Mouse (Mus musculus) stomach, postnatal 0 days (tissue): ENCODE measurements around the gene Kazn. TPM values are rescaled to one million over a fixed set of nuclear protein-coding genes. Genes with fewer than 3 reads are reported as not detected.

Experiments
- ATAC-seq: fragments of 200-750 bp; cut with Nextera tagmentation; 2 replicates; pipeline ENCODE4 v1.8.0; 2017; ENCODE audit not compliant: low FRiP score, low TSS enrichment
- DNase-seq: peaks from one replicate; pipeline ENCODE4 v3.0.0-alpha.2; 2016; ENCODE audit warnings: low spot score
- H3K27ac ChIP-seq: fragments of 300-500 bp; sonication (generic); replicated peaks from 2 replicates; pipeline ENCODE4 v1.5.1; 2014; ENCODE audit warnings: mild to moderate bottlenecking, control low read depth
- H3K27me3 ChIP-seq: fragments of 300-500 bp; sonication (generic); 2 replicates; pipeline ENCODE4 v1.6.1; 2014; ENCODE audit warnings: low read length; ENCODE audit not compliant: control insufficient read depth, insufficient read depth
- H3K36me3 ChIP-seq: fragments of 300-500 bp; sonication (generic); 2 replicates; pipeline ENCODE4 v1.6.1; 2014; ENCODE audit warnings: low read length, mixed read lengths; ENCODE audit not compliant: control insufficient read depth, insufficient read depth
- H3K4me1 ChIP-seq: fragments of 300-500 bp; sonication (generic); replicated peaks from 2 replicates; pipeline ENCODE4 v1.6.1; 2014; ENCODE audit warnings: antibody characterized with exemption; ENCODE audit not compliant: control insufficient read depth, insufficient read depth
- H3K4me2 ChIP-seq: fragments of 300-500 bp; sonication (generic); replicated peaks from 2 replicates; pipeline ENCODE4 v1.6.1; 2014; ENCODE audit warnings: low read depth, mild to moderate bottlenecking, control low read depth, moderate library complexity
- H3K4me3 ChIP-seq: fragments of 300-500 bp; sonication (generic); 2 replicates; pipeline ENCODE4 v1.5.1; 2014; ENCODE audit warnings: low read depth, low read length, control low read depth
- H3K9ac ChIP-seq: fragments of 300-500 bp; sonication (generic); 2 replicates; pipeline ENCODE4 v1.6.1; 2014; ENCODE audit warnings: mild to moderate bottlenecking, low read length, control low read depth, mixed read lengths
- H3K9me3 ChIP-seq: fragments of 300-500 bp; sonication (generic); 2 replicates; pipeline ENCODE4 v1.6.1; 2016; ENCODE audit warnings: low read length; ENCODE audit not compliant: control insufficient read depth
- CTCF ChIP-seq: IDR thresholded peaks from 2 replicates; pipeline ENCODE4 v1.5.1; 2016; ENCODE audit warnings: antibody characterized with exemption, low read depth, mild to moderate bottlenecking, moderate library complexity
- EP300 ChIP-seq: optimal IDR thresholded peaks from 2 replicates; pipeline ENCODE3; 2016; ENCODE audit warnings: antibody characterized with exemption
- WGBS: fragments of 180-500 bp; shearing (Covaris S2); extraction: QIAGEN DNeasy Blood & Tissue Kit; methylation state at CpG from one replicate; pipeline ENCODE4 v1.1.7; 2014; 5-methylcytosine and 5-hydroxymethylcytosine counted together
- polyA plus RNA-seq: library from polyadenylated mRNA; unstranded; fragments of >200 nt; fragmentation: Nextera tagmentation; extraction: Ambion mirVana; gene quantifications from 2 replicates; pipeline ENCODE4 v1.2.1, GENCODE M21; 2015

Gene Kazn
- polyA plus RNA-seq, 1 experiment from 2014 or later = 11.4 TPM

GRCm38 (mm10) chr4:142223898-142224645 lies 15.1 kb downstream of the Kazn start:
- no peak for DNase-seq
- no peak for ATAC-seq
- H3K9ac ChIP-seq = 0 out of 2 replicates have a peak overlapping the region, but pooled peaks have one; percentile 4
- no peaks in the 10 kb centered on the region for H3K36me3 ChIP-seq
- H3K4me1 ChIP-seq = peaks cover 26% of the 10 kb centered on the region
- H3K4me3 ChIP-seq = no peak overlapping the region
- H3K27ac ChIP-seq = peak overlapping the region; percentile 75
- no peak for TF ChIP-seq EP300
- TF ChIP-seq CTCF = no peak
- 52% methylated on average over 9 of the region's 9 CpGs for WGBS
- no peaks in the 10 kb centered on the region for H3K27me3 ChIP-seq
- no peak overlapping the region for H3K4me2 ChIP-seq
- no peaks in the 10 kb centered on the region for H3K9me3 ChIP-seq

- Histone ChIP-seq H3K27ac (peak overlapping the region; percentile 61), H3K4me3 (no peak overlapping the region), H3K9me3 (no peaks in the 10 kb centered on the region), H3K36me3 (no peaks in the 10 kb centered on the region), H3K27me3 (no peaks in the 10 kb centered on the region), H3K9ac (no peak overlapping the region), H3K4me1 (peaks cover 26% of the 10 kb centered on the region), H3K4me2 (no peak overlapping the region)
- DNase-seq (no peak), ATAC-seq (peak; percentile 41; the same call in 1 of the 2 replicates)
- no peak for TF ChIP-seq EP300
- TF ChIP-seq CTCF = no peak
- 55% methylated on average over 1 of the region's 1 CpGs for WGBS
Observed at GRCm38 (mm10) chr4:142222385-142222784, 16.8 kb downstream of the Kazn start.

- peaks cover 26% of the 10 kb centered on the region for H3K4me1 ChIP-seq
- H3K4me2 ChIP-seq = no peak overlapping the region
- no peak overlapping the region for H3K9ac ChIP-seq
- H3K27me3 ChIP-seq = no peaks in the 10 kb centered on the region
- TF ChIP-seq CTCF = no peak
- TF ChIP-seq EP300 = no peak
- H3K9me3 ChIP-seq = no peaks in the 10 kb centered on the region
- H3K27ac ChIP-seq = peak overlapping the region; percentile 61
- H3K36me3 ChIP-seq = no peaks in the 10 kb centered on the region
- ATAC-seq = no peak
- H3K4me3 ChIP-seq = no peak overlapping the region
- DNase-seq = no peak
- WGBS = 42% methylated on average over 5 of the region's 5 CpGs
Observed at GRCm38 (mm10) chr4:142221757-142222072, 17.5 kb downstream of the Kazn start.

DNA sequence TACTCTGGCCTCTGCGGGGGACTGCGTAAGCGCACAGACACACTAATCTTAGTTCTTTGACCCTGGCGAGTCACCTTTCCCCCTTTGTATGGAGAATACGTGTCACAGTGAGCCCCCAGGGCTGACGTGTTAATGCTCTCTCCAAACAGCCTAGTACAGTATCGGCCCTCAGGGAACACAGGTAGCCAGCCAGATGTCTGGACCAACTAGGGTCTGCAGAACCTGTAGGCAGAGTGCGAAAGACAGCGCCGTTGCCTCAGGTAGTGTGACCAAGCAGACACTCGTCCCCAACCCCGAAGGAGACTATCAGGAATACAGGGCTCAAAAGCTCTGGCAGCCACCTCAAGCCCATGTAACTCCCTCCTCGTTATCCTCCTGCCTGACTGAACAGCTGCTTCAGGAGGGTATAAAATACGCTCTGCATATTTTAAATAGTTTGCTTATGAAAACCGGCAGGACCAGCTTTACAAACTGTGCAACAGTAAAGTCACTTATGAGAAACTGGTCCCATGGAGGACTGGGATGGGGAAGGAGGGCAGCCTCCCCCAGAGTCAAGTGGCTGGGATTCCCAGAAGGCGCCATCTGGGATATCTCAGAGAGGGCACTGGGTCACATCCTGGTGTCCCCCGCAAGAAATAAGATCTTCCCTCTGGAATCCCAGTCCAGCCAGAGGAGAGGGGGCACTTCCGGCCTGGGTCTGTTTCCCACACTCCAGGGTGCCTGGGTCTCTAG lies 18.0 kb downstream of the Kazn start:
- H3K27ac ChIP-seq = peak overlapping the region; percentile 61
- H3K36me3 ChIP-seq = no peaks in the 10 kb centered on the region
- DNase-seq (peak; percentile 36), ATAC-seq (peak; percentile 9; the same call in 1 of the 2 replicates)
- H3K4me3 ChIP-seq = no peak overlapping the region
- no peak for TF ChIP-seq EP300
- TF ChIP-seq CTCF = no peak
- no peaks in the 10 kb centered on the region for H3K27me3 ChIP-seq
- H3K9ac ChIP-seq = no peak overlapping the region
- no peak overlapping the region for H3K4me2 ChIP-seq
- 40% methylated on average over 18 of the region's 18 CpGs for WGBS
- no peaks in the 10 kb centered on the region for H3K9me3 ChIP-seq
- peaks cover 26% of the 10 kb centered on the region for H3K4me1 ChIP-seq

- no peak for ATAC-seq
- Histone ChIP-seq H3K9me3 (no peaks in the 10 kb centered on the region), H3K4me3 (no peak overlapping the region), H3K4me1 (peaks cover 19% of the 10 kb centered on the region), H3K4me2 (no peak overlapping the region), H3K27ac (no peak overlapping the region), H3K9ac (no peak overlapping the region), H3K27me3 (no peaks in the 10 kb centered on the region), H3K36me3 (no peaks in the 10 kb centered on the region)
- TF ChIP-seq EP300 = no peak
- no peak for TF ChIP-seq CTCF
- 67% methylated on average over 8 of the region's 8 CpGs for WGBS
- DNase-seq = no peak
Observed at GRCm38 (mm10) chr4:142218997-142219396, 20.2 kb downstream of the Kazn start.

DNA sequence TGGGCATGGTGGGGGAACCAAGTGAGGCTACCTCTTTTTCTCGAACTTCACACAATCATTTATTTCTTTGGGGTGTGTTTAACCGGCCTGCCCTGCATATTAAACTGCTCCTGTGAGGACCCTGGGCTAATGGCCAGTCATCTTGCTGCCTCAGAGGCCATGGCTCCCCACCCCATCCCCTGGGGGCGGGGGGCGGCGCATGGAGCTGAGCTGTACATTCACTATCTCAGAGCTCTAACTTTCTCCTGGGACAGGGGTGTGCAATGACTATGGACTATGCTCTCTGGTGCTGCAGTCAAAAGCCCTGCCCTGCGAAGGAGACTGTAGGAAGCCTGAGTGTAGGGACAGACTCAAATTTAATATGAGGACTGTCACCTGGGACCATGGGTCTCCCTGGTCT lies 22.2 kb downstream of the Kazn start:
- TF ChIP-seq EP300 (no peak), CTCF (no peak)
- Histone ChIP-seq H3K27ac (no peak overlapping the region), H3K4me3 (no peak overlapping the region), H3K9ac (no peak overlapping the region), H3K9me3 (no peaks in the 10 kb centered on the region), H3K4me1 (peaks cover 13% of the 10 kb centered on the region), H3K36me3 (no peaks in the 10 kb centered on the region), H3K4me2 (no peak overlapping the region), H3K27me3 (no peaks in the 10 kb centered on the region)
- WGBS = 78% methylated on average over 6 of the region's 6 CpGs
- ATAC-seq = no peak
- DNase-seq = no peak
